Mouse (Mus musculus) limb, embryonic 12.5 days (tissue): ENCODE measurements around the gene Klre1. TPM values are rescaled to one million over a fixed set of nuclear protein-coding genes. Genes with fewer than 3 reads are reported as not detected.
"Not testable (repeated sequence)": the region's sequence is repeated elsewhere in the genome, so short reads cannot be mapped to it uniquely, and the experiment has no call there.

ENCODE experiments used
- ATAC-seq: fragments of 200-750 bp; cut with Nextera tagmentation; 2 replicates; pipeline ENCODE4 v1.8.0; 2017; ENCODE audit warnings: low read depth, moderate TSS enrichment; ENCODE audit not compliant: insufficient number of reproducible peaks, insufficient read depth, low FRiP score, low TSS enrichment
- H3K27ac ChIP-seq: fragments of 300-500 bp; sonication (generic); 2 replicates; pipeline ENCODE4 v1.5.1; 2016; ENCODE audit warnings: mild to moderate bottlenecking, moderate library complexity
- H3K27me3 ChIP-seq: fragments of 300-500 bp; sonication (generic); 2 replicates; pipeline ENCODE4 v1.6.1; 2016; ENCODE audit warnings: mild to moderate bottlenecking, moderate library complexity
- H3K36me3 ChIP-seq: fragments of 300-500 bp; sonication (generic); 2 replicates; pipeline ENCODE4 v1.6.1; 2016; ENCODE audit warnings: mild to moderate bottlenecking, moderate library complexity
- H3K4me1 ChIP-seq: fragments of 300-500 bp; sonication (generic); replicated peaks from 2 replicates; pipeline ENCODE4 v1.6.1; 2016
- H3K4me2 ChIP-seq: fragments of 300-500 bp; sonication (generic); 2 replicates; pipeline ENCODE4 v1.6.1; 2016; ENCODE audit warnings: mild to moderate bottlenecking, moderate library complexity
- H3K4me3 ChIP-seq: fragments of 300-500 bp; sonication (generic); replicated peaks from 2 replicates; pipeline ENCODE4 v1.5.1; 2016; ENCODE audit warnings: mild to moderate bottlenecking
- H3K9ac ChIP-seq: fragments of 300-500 bp; sonication (generic); replicated peaks from 2 replicates; pipeline ENCODE4 v1.6.1; 2016; ENCODE audit warnings: mild to moderate bottlenecking, moderate library complexity
- H3K9me3 ChIP-seq: fragments of 300-500 bp; sonication (generic); 2 replicates; pipeline ENCODE4 v1.6.1; 2016; ENCODE audit warnings: mild to moderate bottlenecking, moderate library complexity
- WGBS: fragments of 180-500 bp; shearing (Covaris S2); methylation state at CpG from one replicate; pipeline ENCODE4 v1.1.7; 2016; 5-methylcytosine and 5-hydroxymethylcytosine counted together
- polyA plus RNA-seq: library from polyadenylated mRNA; unstranded; fragments of >200 nt; fragmentation: Nextera tagmentation; extraction: Ambion mirVana; gene quantifications from 2 replicates; pipeline ENCODE4 v1.2.1, GENCODE M21; 2016

Gene Klre1
- polyA plus RNA-seq, 1 experiment from 2014 or later, result not detected

GRCm38 (mm10) chr6:129591508-129591907 is 13.8 kb downstream of the Klre1 start, which contains the start of gene Klrd1:
Gene Klrd1 (plus strand): TSS chr6:129591782.
- no peak within 1 kb of the TSS for H3K4me3 ChIP-seq
- H3K27me3 ChIP-seq, result no peaks in the 10 kb centered on the region
- no peak for ATAC-seq
- H3K4me1 ChIP-seq, result no peaks in the 10 kb centered on the region
- H3K9ac ChIP-seq, result no peak within 1 kb of the TSS
- H3K27ac ChIP-seq, result no peak within 1 kb of the TSS
- H3K36me3 ChIP-seq, result no peaks in the 10 kb centered on the region
- no peak within 1 kb of the TSS for H3K4me2 ChIP-seq
- 83% methylated on average over 3 of the region's 3 CpGs for WGBS
- H3K9me3 ChIP-seq, result no peaks in the 10 kb centered on the region

GRCm38 (mm10) chr6:129608372-129608771 is 30.7 kb downstream of the Klre1 start:
- H3K9me3 ChIP-seq, result no peaks in the 10 kb centered on the region
- H3K4me2 ChIP-seq, result no peak overlapping the region
- H3K4me1 ChIP-seq, result no peaks in the 10 kb centered on the region
- H3K4me3 ChIP-seq, result no peak overlapping the region
- H3K9ac ChIP-seq, result no peak overlapping the region
- no peaks in the 10 kb centered on the region for H3K27me3 ChIP-seq
- no peaks in the 10 kb centered on the region for H3K36me3 ChIP-seq
- no peak overlapping the region for H3K27ac ChIP-seq
- no peak for ATAC-seq

- no peak for ATAC-seq
- Histone ChIP-seq H3K27ac (no peak within 1 kb of the TSS), H3K27me3 (no peaks in the 10 kb centered on the region), H3K4me2 (no peak within 1 kb of the TSS), H3K36me3 (no peaks in the 10 kb centered on the region), H3K9me3 (no peaks in the 10 kb centered on the region), H3K9ac (no peak within 1 kb of the TSS), H3K4me1 (no peaks in the 10 kb centered on the region), H3K4me3 (no peak within 1 kb of the TSS)
- WGBS, result 84% methylated on average over 4 of the region's 4 CpGs
Measured at GRCm38 (mm10) chr6:129623735-129624134, 46.0 kb downstream of the Klre1 start, which contains the start of gene Klrk1. Gene Klrk1 (minus strand): TSS chr6:129623864.

GRCm38 (mm10) chr6:129631046-129631445 is 53.3 kb downstream of the Klre1 start:
- H3K9ac ChIP-seq, H3K4me1 ChIP-seq, H3K4me3 ChIP-seq, H3K9me3 ChIP-seq, H3K4me2 ChIP-seq, ATAC-seq, H3K27ac ChIP-seq, H3K27me3 ChIP-seq, H3K36me3 ChIP-seq: not testable (repeated sequence)
- 78% methylated on average over 2 of the region's 2 CpGs for WGBS

Other genes with a start within 250 kb of the Klre1 start
- gene 4922502D21Rik, start 246.1 kb upstream of the Klre1 start, polyA plus RNA-seq, result not detected in 2 replicates
- gene Clec12a, start 235.2 kb upstream of the Klre1 start, polyA plus RNA-seq, result 0.36 and 0.38 TPM in 2 replicates
- gene Clec12b, start 192.0 kb upstream of the Klre1 start, polyA plus RNA-seq, result not detected in 2 replicates
- 3.7 and 4.5 TPM in 2 replicates for gene Clec1b, start 180.6 kb upstream of the Klre1 start, polyA plus RNA-seq
- gene Clec9a, start 169.0 kb upstream of the Klre1 start, polyA plus RNA-seq, result 0.10 TPM in 1 of 2 replicates, not detected in the other
- gene Clec1a, start 125.9 kb upstream of the Klre1 start, polyA plus RNA-seq, result 1.3 and 1.7 TPM in 2 replicates
- not detected in 2 replicates for gene Olr1, start 70.7 kb upstream of the Klre1 start, polyA plus RNA-seq
- not detected in 2 replicates for gene Tmem52b, start 65.3 kb upstream of the Klre1 start, polyA plus RNA-seq
- 46.4 and 46.6 TPM in 2 replicates for gene Gabarapl1, start 44.7 kb upstream of the Klre1 start, polyA plus RNA-seq
- gene Klrd1, start 13.9 kb downstream of the Klre1 start, polyA plus RNA-seq, result not detected in 2 replicates
- not detected in 2 replicates for gene Klrk1, start 46.0 kb downstream of the Klre1 start, polyA plus RNA-seq
- gene Klrc3, start 65.4 kb downstream of the Klre1 start, polyA plus RNA-seq, result not detected in 2 replicates
- gene Klrc2, start 82.8 kb downstream of the Klre1 start, polyA plus RNA-seq, result not detected in 2 replicates
- not detected in 2 replicates for gene Klrc1, start 101.1 kb downstream of the Klre1 start, polyA plus RNA-seq
- gene Klri1, start 139.2 kb downstream of the Klre1 start, polyA plus RNA-seq, result not detected in 2 replicates
- gene Klri2, start 162.6 kb downstream of the Klre1 start, polyA plus RNA-seq, result not detected in 2 replicates
- not detected in 2 replicates for gene Gm156, start 206.4 kb downstream of the Klre1 start, polyA plus RNA-seq